Mouse (Mus musculus): ENCODE measurements around the gene Rad23a. TPM values are rescaled to one million over a fixed set of nuclear protein-coding genes. Genes with fewer than 3 reads are reported as not detected.

The Rad23a gene
- 10 to 100 TPM; 88.5 to 96.7 TPM for total RNA-seq (2021)
- long read RNA-seq, experiment 1, transcript Rad23a-201 (9 exons, 2,074 nt), result major isoform, 53 of 110 reads
- long read RNA-seq, experiment 1, transcript Rad23a-202 (9 exons, 1,842 nt), result minor isoform, 24 of 110 reads
- long read RNA-seq, experiment 1, partial matches to known transcripts, result 7 of 110 reads
- long read RNA-seq, experiment 1, other reads (novel, unspliced or antisense), result 26 of 110 reads
- long read RNA-seq, experiment 2, transcript Rad23a-202 (9 exons, 1,842 nt), result minor isoform, 15 of 59 reads
- long read RNA-seq, experiment 2, transcript Rad23a-201 (9 exons, 2,074 nt), result major isoform, 29 of 59 reads
- long read RNA-seq, experiment 2, partial matches to known transcripts, result 4 of 59 reads
- long read RNA-seq, experiment 2, other reads (novel, unspliced or antisense), result 10 of 59 reads

DNA sequence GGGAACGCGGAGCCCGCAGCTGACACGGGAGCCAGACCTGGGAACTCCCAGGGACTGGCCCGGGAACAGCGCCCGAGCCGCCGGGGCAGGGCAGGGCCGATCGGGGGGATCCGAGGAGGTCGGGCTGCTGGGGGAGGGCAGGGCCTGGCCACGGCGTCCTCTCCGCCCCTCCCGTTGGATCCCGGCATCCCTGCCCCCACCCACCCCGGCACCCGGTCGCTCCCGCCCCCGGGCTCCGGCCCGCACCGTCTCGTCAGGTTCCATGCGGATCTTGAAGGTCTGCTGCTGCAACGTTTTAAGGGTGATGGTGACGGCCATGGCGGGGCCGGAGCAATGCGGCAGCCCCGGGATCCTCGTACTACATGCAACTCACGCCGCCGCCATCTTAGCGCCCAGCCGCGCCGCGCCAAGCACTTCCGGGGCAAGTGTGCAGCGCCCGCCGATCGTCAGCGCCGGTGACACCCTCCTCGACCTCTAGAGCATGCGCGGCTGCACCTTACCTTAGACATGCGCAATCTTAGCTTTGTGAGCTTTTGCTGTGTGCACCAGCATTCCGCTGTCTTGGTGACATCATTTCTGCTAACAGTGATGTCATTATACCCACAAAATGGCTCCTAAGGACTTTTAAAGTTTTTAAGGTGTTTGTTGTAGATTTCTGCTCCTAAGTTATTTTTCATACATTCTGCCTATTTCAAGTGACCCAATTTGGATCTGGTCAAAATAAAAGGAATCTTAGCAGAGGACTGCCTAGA, at the start of gene Rad23a:
TSS of gene Rad23a (minus strand) at position 418 of the 752 bp plus-strand sequence.
- DNase-seq, result peak; percentile 92 to 94

DNA sequence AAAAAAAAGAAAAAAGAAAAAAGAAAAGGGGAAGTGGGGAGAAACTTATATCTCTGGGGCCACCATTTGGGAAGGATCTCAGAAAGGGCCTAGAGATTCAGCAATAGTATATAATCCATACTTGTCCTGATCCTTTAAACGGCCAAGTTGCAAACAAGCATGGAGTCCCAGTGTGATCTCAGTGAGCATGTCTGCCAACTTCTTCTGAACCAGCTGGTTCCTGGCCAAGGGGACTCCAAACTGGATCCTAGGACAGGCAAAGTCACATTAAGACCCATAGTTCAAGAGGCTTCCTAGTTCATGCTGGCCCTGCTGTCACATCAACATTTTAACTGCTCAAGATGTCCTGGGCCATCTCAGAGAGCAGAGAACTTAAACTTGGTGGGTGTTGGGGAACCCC, 48.7 kb upstream of the Rad23a start:
- DNase-seq, result no peak

DNA sequence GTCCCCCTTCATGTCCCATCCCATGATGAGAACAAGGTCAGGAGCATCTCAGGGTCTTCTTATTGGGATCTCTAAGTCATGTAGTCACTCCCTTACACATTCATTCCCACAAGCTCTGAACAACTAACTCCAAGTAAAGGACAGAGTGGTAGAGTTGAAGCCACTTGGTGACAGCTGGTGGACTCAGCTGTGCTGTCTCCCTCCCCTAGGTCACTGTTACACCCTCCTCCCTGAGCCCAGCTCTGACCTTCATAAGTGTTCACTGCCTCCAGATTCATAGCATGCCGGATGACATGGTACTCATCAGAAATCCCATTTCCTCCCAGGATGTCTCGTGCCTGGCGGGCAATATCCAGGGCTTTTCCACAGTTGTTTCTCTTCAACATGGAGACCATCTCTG, 47.8 kb upstream of the Rad23a start:
- DNase-seq, result no peak

DNA sequence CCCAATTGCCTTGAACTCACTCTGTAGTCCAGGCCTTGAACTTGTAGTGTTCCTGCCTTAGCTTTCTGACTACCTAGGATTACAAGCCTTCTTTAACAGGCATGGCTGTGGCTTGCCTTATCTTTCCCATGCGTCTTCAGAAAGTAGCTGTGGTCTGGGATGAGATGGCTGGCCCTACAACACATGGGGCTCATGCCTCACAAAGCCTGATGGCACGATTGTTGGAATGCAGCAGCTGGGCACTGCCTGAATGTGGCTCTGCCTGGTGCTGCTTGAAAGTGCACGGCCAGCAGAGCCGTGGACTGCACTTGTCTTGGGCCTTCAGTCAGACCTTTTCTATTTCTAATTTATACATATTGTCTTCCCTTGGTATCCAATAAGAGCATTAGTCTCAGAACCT, 44.3 kb upstream of the Rad23a start:
- no peak for DNase-seq

DNA sequence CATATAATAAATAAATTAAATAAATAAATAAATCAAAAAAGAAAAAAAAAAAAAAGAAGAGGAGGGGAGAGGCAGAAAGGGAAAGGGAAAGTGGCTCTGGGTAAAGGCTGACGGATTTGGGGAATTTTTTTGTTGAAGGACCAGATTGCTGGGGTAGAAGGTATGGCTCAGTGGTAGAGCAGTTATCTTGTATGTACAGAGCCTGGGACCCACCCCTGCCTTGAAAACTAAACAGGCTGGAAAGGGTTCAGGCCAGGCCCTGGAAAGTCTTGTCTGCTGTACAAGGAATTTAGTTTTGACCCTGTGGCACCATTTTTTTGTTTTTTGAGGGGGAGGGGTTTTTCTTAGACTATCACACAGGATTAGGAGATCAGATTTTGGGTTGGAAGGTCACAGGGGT, 38.5 kb upstream of the Rad23a start:
- DNase-seq, result no peak

DNA sequence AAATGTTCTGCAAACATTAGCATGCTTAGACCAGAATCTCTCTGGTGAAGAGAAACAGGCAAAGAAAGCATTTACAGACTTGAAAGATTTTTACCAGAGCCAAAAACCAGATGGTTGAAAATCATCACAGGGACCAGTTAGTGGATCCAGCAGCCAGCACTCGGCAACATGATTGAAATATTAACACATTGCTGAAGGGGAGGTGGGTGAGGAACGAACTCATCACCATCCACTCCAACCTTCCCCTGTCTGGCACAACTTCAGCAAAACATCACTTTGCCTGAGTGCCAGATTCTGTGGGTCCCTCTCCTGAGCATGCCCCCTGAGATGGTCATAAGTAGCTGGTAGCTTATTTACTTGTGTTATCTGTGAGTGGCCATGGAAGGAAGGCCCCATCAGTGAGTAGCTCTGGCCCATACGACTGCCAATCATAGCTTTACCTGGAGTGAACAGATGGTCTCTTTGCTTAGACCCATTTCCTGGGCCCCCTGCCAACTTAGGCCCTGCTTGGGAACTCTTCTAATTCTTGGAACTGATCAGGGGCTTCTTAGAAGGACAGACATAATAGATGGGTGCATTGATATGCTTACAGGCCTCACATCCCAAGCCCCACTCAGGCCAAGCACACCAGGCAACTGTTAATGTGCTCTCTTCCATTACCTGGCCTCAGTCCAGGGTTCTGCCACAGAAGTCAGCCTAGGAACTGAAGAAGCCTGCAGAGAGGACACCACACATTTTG, 37.0 kb upstream of the Rad23a start:
- DNase-seq, result no peak

DNA sequence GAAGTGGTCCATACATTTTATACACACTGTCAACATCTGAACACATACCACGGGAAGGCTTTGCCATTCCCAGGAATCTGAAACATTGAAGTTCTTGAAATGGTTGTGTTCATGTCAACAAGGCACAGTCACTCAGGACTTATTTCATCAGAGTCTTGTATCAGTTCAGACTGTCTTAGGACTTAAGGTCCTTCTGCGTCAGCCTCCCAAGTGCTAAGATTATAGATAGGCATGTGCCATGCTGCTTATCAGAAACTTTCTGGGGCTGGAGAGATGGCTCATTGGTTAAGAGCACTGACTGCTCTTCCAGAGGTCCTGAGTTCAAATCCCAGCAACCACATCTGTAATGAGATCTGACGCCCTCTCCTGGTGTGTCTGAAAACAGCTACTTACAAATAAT, 33.9 kb upstream of the Rad23a start:
- no peak for DNase-seq

DNA sequence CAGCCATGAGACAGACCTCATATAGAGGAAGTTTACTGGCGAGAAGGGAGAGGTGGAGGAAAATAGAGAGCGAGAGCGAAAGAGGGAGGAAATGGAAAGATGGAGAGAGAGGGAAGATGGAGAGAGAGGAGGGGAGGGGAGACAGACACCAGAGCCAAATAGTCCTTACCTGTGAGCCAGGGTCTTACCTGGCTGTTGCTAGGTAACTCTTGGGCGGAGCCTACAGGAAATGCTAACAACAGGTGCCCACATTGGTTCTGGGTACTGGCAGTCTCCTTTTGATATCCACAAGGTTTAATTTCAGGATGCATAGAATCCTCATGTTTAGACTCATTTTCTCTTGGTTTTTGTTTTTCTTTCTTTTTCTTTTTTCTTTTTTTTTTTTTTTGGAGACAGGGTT, 32.6 kb upstream of the Rad23a start:
- DNase-seq, result no peak

DNA sequence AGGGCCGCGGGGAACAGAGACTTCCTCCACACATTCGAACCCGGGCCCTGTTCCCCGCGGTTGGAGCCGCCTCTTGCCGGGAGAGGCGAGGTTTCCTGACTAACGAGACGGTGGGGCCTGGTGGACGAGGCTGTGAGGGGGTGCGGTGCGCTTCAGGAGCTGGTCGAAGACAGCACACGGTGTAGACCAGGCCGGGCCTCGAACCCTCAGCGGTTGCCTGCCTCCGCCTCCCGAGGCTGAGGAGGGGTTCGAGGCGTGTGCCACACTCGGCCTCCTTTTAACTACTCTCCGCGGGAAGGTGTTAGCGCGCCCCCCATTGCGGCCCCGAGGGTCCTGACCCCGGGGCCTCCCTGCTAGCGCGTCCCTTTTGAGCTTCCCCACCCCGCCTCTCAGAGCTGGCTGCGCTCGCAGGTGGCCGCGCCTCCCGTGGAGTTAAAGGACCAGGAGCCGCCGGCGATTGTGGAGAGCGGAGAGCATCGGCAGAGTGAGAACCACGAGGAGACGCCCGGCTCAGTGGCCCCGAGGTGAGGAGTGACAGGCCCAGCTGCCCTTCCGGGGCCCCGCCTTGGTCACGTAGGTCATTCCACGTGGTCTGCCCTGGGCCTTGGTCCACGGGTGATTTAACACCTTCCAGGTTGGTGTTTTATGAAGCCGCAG, 32.0 kb upstream of the Rad23a start:
- DNase-seq, result peak; percentile 14 to 28

DNA sequence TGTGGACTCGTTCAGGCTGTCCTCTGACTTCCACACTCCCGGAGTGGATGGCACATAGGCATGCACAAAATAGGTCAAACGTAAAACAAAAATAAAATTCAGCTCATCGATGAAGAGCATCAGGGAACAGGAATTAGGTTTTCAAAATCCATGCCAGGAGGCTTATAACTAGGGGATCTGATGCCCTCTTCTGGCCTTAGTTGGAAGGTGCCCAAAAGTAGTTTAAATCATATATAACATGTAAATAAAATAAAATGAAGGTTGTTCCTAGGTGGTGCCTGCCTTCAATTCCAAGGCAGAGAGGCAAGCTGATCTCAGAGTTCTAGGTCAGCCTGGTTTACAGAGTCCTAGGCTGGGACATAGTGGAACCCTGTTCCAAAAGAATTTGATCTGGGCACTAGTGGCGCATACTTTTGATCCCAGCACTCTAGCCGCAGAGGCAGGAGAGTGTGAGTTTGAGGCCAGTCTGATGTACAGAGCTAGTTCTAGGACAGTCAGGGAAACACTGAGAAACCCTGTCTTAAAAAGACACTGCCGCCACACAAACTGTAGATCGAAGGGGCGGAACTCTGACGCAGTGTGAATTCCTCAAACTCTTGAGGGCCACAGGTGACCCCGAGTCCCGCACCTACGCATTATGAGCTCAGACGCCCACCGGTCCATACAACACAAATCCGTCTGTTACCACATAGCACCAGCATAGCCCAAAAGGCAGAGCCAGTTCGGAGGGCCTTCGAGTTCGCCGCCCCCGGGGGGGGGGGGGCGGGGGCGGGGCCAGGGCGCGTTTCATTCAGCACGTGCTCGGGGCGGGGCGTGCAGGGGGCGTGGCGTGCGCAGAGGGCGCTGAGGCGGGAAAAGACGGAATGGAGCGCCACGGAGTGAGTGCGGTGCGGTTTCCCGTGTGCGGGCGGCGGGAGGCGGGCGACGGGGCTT, 31.2 kb upstream of the Rad23a start, which contains the start of gene Syce2:
TSS of gene Syce2 (plus strand) at position 736 of the 933 bp plus-strand sequence.
- DNase-seq, result peak; percentile 82 to 85

DNA sequence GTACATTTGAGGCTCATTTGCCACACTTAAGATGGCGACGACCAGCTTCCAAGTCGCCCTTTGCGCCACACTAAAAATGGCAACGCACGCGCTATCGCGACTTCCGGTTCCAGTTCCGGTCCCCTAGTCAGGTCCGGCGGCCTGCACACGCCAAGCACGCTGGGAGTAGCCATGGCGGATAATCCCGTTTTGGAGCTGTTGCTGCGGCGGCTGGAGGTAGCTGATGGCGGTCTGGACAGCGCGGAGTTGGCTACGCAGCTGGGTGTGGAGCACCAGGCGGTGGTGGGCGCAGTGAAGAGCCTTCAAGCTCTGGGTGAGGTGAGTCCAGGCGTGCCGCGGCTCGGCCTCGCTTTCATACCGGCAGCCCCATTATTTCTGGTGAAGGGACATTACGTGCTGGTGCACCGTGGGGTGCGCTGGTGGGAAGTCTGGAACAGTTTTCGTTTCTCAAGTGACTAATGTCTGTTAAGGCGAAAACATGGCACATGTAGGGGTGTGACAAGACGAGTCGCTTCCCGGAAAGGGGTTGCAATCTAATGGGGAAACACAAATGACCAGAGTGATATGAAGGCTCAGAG, 16.5 kb upstream of the Rad23a start, which contains the start of gene Farsa:
TSS of gene Farsa (plus strand) at position 126 of the 578 bp plus-strand sequence.
- peak; percentile 94 to 96 for DNase-seq

DNA sequence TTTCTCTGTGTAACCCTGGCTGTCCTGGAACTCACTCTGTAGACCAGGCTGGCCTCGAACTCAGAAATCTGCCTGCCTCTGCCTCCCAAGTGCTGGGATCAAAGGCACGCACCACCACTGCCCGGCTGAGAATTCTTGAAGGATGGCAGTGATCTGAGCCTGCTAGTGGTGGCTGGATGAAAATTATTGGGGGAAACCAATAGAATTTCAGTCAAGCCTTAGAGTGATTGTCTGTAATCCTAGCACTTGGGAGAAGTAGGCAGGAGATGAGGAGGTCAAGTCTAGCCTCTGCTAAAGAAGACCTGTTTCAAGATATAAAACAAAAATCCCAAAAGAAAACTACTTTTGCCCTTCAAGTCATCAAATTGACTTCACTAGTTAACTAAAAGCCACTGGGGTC, 16.0 kb upstream of the Rad23a start:
- DNase-seq, result no peak

DNA sequence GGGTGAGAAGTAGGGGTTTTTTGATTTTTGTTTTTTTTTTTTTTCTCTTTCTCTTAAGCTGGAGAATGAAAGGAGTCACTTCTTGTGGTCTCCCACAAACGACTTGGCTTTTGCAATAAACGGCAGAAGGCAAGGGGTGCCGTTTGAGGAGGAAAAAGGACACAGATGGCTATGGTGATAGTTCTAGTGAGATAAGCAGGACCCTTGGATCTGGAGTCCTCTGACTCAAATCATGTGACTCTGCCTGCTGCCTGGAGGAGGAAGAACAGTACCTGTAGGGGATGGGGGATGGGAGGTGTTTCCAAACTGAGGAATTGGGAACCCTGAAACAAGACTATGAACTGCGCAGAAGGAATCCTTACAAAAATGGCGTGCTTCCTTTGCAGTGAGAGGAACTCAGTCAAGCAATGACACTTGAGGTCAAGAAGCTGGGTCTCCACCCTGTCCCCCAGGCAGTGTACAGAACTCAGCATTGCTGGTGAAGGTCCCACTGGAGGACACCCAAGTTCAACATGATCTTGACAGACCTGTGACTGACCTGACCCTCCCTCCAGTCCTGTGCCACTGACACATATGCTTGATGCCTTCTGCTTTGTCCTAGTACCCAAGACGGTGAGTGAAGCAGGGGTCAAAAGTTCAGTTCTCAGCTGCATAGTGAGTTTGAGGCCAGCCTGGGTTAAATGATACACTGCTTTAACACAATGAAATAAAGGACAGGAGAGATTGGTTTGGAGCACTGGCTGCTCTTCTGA, 7.4 kb upstream of the Rad23a start:
- peak in 1 of 2 experiments; percentile 32 for DNase-seq

DNA sequence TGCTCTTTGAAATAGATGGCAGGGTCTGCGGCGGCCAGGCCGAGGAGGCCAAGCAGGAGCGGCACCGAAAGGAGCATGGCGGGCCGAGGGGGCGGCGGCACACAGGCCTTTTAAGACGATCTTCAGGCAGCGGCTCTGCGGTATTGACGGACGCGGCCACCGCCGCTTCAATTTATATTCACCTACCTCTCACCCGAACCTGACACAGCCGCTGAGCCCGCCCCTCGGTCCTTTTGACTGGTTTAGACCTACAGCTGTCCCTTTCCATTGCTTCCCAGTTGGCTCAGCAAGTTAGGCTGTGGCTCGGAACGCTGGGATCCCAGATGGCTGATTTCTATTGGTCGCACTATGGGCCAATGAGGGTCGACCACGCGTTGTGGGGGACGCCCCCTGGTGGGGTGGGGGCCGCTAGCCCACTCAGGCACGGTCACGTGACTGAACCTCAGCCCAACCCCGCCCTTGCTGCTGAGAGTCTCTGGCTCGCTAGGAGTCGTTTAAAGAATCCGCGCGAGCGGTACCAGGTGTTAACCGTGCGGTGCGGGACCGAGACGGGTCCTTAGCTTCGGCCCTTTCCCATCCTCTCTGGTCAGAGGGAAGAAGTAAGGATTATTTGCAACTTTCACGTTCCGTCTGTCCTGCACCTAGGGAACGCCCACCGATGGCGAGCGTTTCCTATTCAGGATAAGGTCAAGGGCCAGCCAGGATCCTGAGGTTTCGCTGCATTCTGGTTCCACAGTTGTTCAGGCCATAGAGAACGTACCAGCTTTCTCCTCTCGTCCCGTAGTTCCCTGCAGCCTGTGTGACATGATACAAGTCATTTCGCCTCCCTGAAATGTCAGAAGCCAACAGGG, 6.5 kb upstream of the Rad23a start, which contains the start of gene Calr:
TSS of gene Calr (minus strand) at position 213 of the 851 bp plus-strand sequence.
- peak; percentile 98 to 100 for DNase-seq

DNA sequence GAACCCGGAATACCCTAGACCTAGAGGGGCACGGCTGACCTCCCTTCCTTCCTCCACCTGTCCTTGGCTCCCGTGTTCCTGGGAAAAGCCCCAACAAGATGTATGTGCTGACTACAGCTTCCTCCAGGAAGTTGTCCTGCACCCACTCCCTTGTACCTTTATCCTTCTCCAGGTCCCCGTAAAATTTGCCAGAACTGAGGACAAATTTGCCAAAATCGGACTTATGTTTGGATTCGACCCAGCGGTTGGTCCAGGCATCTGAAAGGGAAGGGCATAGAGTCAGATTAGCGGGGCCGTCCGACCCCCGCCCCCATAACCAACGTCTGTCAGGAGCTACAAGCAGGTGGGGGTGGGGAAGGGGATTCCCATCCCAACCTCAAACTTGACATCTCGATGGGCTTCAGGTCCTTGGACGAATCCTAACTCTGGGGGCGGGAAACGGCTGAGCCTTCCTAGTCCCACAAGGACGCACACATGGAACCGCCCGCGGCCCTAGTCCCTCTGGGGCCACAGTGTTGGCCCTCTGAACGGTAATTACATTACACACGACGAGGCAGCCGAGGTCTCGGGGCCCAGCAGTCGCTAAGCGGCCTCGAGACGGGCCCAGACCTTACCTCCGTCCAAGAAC, 5.7 kb upstream of the Rad23a start:
- DNase-seq, result peak in 1 of 2 experiments; percentile 31

DNA sequence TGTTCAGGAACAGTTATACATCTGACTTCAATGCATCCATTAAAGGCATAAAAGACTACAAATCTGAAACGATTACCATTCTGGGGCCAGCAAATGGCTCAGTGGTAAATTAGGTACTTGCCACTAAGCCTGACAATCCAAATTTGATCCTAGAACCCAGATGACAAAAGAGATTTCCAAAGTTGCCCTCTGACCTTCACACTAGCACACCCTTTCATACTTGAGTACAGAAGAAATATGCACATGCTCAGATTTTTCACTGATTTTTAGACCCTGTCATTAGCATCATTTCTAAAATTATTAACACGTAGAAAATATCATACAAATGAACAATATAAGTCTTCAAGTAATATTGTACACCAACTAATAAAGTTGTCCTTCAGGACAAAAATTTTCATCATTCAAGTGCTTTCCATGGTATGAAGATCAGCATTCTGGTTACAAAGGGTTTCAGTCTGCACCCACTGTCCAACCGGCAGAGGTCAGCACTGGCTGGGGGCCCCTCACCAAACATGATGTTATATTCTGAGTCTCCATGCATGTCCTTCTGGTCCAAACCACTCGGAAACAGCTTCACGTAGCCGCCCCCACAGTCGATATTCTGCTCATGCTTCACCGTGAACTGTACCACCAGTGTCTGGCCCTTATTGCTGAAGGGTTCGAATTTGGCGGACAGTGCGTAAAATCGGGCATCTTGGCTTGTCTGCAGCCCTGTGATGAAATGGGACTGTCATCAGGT, 5.1 kb upstream of the Rad23a start:
- DNase-seq, result peak in 1 of 2 experiments; percentile 48

DNA sequence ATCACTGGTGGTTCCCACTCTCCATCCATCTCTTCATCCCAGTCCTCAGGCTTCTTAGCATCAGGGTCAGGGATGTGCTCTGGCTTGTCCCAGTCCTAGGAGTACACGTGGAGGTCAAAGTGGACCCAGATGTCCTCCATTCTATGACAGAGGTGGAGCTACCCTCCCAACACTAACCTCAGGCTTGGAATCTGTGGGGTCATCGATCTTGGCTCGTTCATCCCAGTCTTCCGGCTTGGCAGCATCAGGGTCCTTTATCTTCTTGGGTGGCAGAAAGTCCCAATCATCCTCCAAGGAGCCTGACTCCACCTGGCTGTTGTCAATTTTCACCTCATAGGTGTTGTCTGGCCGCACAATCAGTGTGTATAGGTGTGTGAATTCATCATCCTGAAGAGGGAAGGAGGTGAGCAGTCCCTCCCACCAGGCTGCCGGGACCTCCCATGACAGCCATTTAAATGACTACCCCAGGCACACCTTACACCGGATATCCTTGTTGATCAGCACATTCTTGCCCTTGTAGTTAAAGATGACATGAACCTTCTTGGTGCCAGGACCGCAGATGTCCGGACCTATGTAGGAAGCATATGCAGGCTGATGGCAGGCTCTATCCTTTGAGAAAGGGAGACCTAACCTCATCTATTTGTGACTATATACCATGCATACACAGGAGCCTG, 4.1 kb upstream of the Rad23a start:
- DNase-seq, result no peak
